Mouse (Mus musculus) liver, adult 2 months (tissue): ENCODE data around the gene Cactin. TPM values are rescaled to one million over a fixed set of nuclear protein-coding genes. Genes with fewer than 3 reads are reported as not detected.

ENCODE experiments used
- DNase-seq: peaks from one replicate; pipeline ENCODE4 v3.0.0-alpha.2; 2011; ENCODE audit warnings: low read depth, low spot score; ENCODE audit errors: extremely low read depth
- H3K27ac ChIP-seq: fragments of 200-500 bp; replicated peaks from 2 replicates; pipeline ENCODE4 v1.5.1; 2012; ENCODE audit warnings: low read depth, mild to moderate bottlenecking, control low read depth, inconsistent platforms, low read length; ENCODE audit not compliant: insufficient read depth
- H3K27me3 ChIP-seq: fragments of 200-500 bp; 2 replicates; pipeline ENCODE4 v1.6.1; 2012; ENCODE audit warnings: mild to moderate bottlenecking, moderate library complexity, low read length, inconsistent platforms; ENCODE audit not compliant: control insufficient read depth, insufficient read depth
- H3K36me3 ChIP-seq: fragments of 200-500 bp; 2 replicates; pipeline ENCODE4 v1.6.1; 2012; ENCODE audit warnings: low read length, inconsistent platforms; ENCODE audit not compliant: control insufficient read depth, insufficient read depth
- H3K4me1 ChIP-seq: fragments of 200-500 bp; 2 replicates; pipeline ENCODE4 v1.6.1; 2011; ENCODE audit warnings: low read length; ENCODE audit not compliant: control insufficient read depth, insufficient read depth
- H3K4me3 ChIP-seq: fragments of 200-500 bp; 2 replicates; pipeline ENCODE4 v1.5.1; 2011; ENCODE audit warnings: low read depth, mild to moderate bottlenecking, control low read depth, low read length, moderate library complexity; ENCODE audit not compliant: insufficient read depth
- H3K79me2 ChIP-seq: fragments of 200-500 bp; 2 replicates; pipeline ENCODE4 v1.6.1; 2012; ENCODE audit warnings: inconsistent platforms, mild to moderate bottlenecking, low read length, moderate library complexity; ENCODE audit not compliant: control insufficient read depth, insufficient read depth
- H3K9ac ChIP-seq: fragments of 200-500 bp; 2 replicates; pipeline ENCODE4 v1.6.1; 2012; ENCODE audit warnings: low read depth, mild to moderate bottlenecking, control low read depth, inconsistent platforms, low read length
- CTCF ChIP-seq: fragments of 200-500 bp; IDR thresholded peaks from 2 replicates; pipeline ENCODE4 v1.5.1; 2011; ENCODE audit warnings: low read depth, low read length, control low read depth
- POLR2A ChIP-seq: fragments of 200-500 bp; IDR thresholded peaks from 2 replicates; pipeline ENCODE4 v1.6.1; 2011; ENCODE audit warnings: low read length, control low read depth; ENCODE audit not compliant: insufficient read depth; ENCODE audit errors: extremely low read depth
- WGBS: fragments of 180-500 bp; shearing (Covaris S2); methylation state at CpG from one replicate; pipeline ENCODE4 v1.1.7; 2018; 5-methylcytosine and 5-hydroxymethylcytosine counted together
- polyA plus RNA-seq: library from polyadenylated mRNA; depleted of rRNA; stranded (reverse); fragments of >200 nt; gene quantifications from 2 replicates; pipeline ENCODE4 v1.2.3, GENCODE M21; 2012
- total RNA-seq: library from RNA; depleted of rRNA; stranded (reverse); fragments of >200 nt; gene quantifications from 2 replicates; pipeline ENCODE4 v1.2.3, GENCODE M21; 2014

The Cactin gene
- total and polyA plus RNA-seq, 2 experiments: 5.0 to 14.1 TPM

GRCm38 (mm10) chr10:81350351-81351063 lies 29.6 kb downstream of the Cactin start, which contains the start of gene Hmg20b:
Gene Hmg20b (minus strand): TSS chr10:81350480.
- under 1% methylated on average over 54 of the region's 54 CpGs for WGBS

GRCm38 (mm10) chr10:81351678-81352291 lies 30.9 kb downstream of the Cactin start:
- no peak for DNase-seq
- TF ChIP-seq CTCF (no peak), POLR2A (no peak)
- Histone ChIP-seq H3K27ac (no peak overlapping the region), H3K36me3 (no peaks in the 10 kb centered on the region; the same call in 1 of the 2 replicates), H3K4me3 (no peak overlapping the region), H3K4me1 (peaks cover 16% of the 10 kb centered on the region; the same call in 1 of the 2 replicates), H3K9ac (no peak overlapping the region), H3K27me3 (no peaks in the 10 kb centered on the region), H3K79me2 (no peaks in the 10 kb centered on the region)
- WGBS: 35% methylated on average over 9 of the region's 9 CpGs

More at GRCm38 (mm10) chr10:81350351-81351063, 29.6 kb downstream of the Cactin start, which contains the start of gene Hmg20b:
- Histone ChIP-seq H3K36me3 (no peaks in the 10 kb centered on the region; the same call in 1 of the 2 replicates), H3K4me3 (peak within 1 kb of the TSS; percentile 91), H3K9ac (peak within 1 kb of the TSS; percentile 93), H3K79me2 (no peaks in the 10 kb centered on the region), H3K27ac (peak within 1 kb of the TSS; percentile 87), H3K4me1 (peaks cover 17% of the 10 kb centered on the region; the same call in 1 of the 2 replicates), H3K27me3 (no peaks in the 10 kb centered on the region)
- peak; percentile 94 for DNase-seq
- TF ChIP-seq CTCF: peak; percentile 76; the same call in 1 of the 2 replicates
- no peak for TF ChIP-seq POLR2A

- no peak overlapping the region for H3K9ac ChIP-seq
- H3K4me3 ChIP-seq: no peak overlapping the region
- H3K79me2 ChIP-seq: 0 out of 2 replicates have a peak, but pooled peaks cover 3% of the 10 kb centered on the region
- no peaks in the 10 kb centered on the region for H3K36me3 ChIP-seq
- no peaks in the 10 kb centered on the region for H3K27me3 ChIP-seq
- no peak for DNase-seq
- H3K4me1 ChIP-seq: peaks cover 15% of the 10 kb centered on the region
- TF ChIP-seq CTCF (no peak), POLR2A (no peak)
- WGBS: 63% methylated on average over 9 of the region's 9 CpGs
- peak overlapping the region; percentile 26; the same call in 1 of the 2 replicates for H3K27ac ChIP-seq
Observed at GRCm38 (mm10) chr10:81354738-81355477, 34.0 kb downstream of the Cactin start.

- Histone ChIP-seq H3K9ac (no peak overlapping the region), H3K79me2 (0 out of 2 replicates have a peak, but pooled peaks cover 3% of the 10 kb centered on the region), H3K27ac (no peak overlapping the region), H3K4me1 (peaks cover 15% of the 10 kb centered on the region), H3K27me3 (no peaks in the 10 kb centered on the region), H3K36me3 (no peaks in the 10 kb centered on the region), H3K4me3 (no peak overlapping the region)
- TF ChIP-seq POLR2A (no peak), CTCF (no peak)
- DNase-seq: no peak
- WGBS: 87% methylated on average over 4 of the region's 4 CpGs
Observed at GRCm38 (mm10) chr10:81355533-81355932, 34.6 kb downstream of the Cactin start.

GRCm38 (mm10) chr10:81356352-81356990 lies 35.6 kb downstream of the Cactin start:
- Histone ChIP-seq H3K36me3 (no peaks in the 10 kb centered on the region), H3K79me2 (0 out of 2 replicates have a peak, but pooled peaks cover 3% of the 10 kb centered on the region), H3K9ac (no peak overlapping the region), H3K27ac (no peak overlapping the region), H3K4me1 (peaks cover 13% of the 10 kb centered on the region), H3K4me3 (no peak overlapping the region), H3K27me3 (no peaks in the 10 kb centered on the region)
- TF ChIP-seq POLR2A (no peak), CTCF (no peak)
- no peak for DNase-seq
- 52% methylated on average over 12 of the region's 12 CpGs for WGBS
